Mouse (Mus musculus): ENCODE results near the gene Camta1.

Camta1 gene

GRCm38 (mm10) chr4:150963711-150964110 is 898.0 kb downstream of the Camta1 start:
- no peak for DNase-seq

- DNase-seq: peak; percentile 41 to 48
These were observed 899.4 kb downstream of the Camta1 start for GRCm38 (mm10) chr4:150962231-150962630.

GRCm38 (mm10) chr4:150958536-150958935 is 903.1 kb downstream of the Camta1 start:
- DNase-seq: no peak

GRCm38 (mm10) chr4:150957106-150957458 is 904.6 kb downstream of the Camta1 start:
- no peak for DNase-seq

- peak; percentile 46 to 58 for DNase-seq
These were observed 905.1 kb downstream of the Camta1 start for GRCm38 (mm10) chr4:150956369-150957105.

- DNase-seq: no peak
These were observed 910.7 kb downstream of the Camta1 start for GRCm38 (mm10) chr4:150950972-150951371.

DNA sequence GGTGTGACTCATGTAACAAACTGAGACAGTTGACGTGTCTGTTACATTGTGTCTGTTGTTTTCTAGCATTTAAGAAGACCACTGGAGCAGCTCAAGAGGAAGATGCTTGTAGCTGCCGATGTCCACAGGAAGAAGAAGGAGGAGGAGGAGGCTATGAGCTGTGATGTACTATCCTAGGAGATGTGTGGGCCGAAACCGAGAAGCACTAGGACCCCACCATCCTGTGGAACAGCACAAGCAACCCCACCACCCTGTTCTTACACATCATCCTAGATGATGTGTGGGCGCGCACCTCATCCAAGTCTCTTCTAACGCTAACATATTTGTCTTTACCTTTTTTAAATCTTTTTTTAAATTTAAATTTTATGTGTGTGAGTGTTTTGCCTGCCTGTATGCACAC is 917.0 kb downstream of the Camta1 start:
- no peak for DNase-seq

GRCm38 (mm10) chr4:150939991-150940651 is 921.6 kb downstream of the Camta1 start:
- DNase-seq: no peak

DNA sequence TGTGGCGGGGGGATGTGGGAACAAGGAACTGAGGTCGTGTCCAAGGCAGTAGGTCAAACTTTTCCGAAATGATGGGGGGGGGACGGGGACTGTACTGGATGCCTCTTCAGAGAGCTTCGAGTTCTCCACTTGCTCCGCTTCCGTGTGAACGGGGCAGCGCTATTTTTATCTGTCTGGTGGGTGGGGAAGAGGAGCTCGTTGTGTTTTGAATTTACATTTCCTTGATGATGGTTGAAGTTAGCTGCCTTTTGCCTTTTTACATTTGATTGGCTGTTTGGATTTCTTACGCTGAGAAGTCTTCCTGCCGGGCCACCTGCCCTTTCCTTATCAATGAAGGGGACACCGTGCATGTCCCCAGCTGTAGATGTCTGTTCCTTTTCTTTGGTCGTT is 923.6 kb downstream of the Camta1 start:
- DNase-seq: no peak

- DNase-seq: peak; percentile 65 to 73
These were observed 924.2 kb downstream of the Camta1 start for GRCm38 (mm10) chr4:150937293-150938062.

DNA sequence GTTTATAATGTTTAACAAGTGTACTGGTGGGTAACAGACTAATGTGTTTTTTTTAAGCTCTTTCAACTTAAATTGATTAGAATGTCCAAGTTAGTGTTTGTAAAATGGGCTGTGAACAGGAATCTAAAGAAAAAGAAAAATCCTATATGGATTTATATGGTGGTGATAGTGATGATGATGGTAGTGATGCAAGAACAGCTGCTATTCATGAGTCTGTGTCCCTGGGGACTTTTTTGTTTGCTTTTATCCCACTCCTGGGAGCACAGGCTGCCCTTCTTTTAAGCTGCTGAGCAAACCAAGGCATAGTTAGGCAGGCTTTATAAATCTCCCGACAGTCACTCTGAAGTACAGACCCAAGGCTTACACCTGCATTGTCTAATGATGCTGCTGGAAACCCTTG is 928.2 kb downstream of the Camta1 start:
- no peak for DNase-seq

- no peak for DNase-seq
These were observed 933.9 kb downstream of the Camta1 start for GRCm38 (mm10) chr4:150927789-150928188.

DNA sequence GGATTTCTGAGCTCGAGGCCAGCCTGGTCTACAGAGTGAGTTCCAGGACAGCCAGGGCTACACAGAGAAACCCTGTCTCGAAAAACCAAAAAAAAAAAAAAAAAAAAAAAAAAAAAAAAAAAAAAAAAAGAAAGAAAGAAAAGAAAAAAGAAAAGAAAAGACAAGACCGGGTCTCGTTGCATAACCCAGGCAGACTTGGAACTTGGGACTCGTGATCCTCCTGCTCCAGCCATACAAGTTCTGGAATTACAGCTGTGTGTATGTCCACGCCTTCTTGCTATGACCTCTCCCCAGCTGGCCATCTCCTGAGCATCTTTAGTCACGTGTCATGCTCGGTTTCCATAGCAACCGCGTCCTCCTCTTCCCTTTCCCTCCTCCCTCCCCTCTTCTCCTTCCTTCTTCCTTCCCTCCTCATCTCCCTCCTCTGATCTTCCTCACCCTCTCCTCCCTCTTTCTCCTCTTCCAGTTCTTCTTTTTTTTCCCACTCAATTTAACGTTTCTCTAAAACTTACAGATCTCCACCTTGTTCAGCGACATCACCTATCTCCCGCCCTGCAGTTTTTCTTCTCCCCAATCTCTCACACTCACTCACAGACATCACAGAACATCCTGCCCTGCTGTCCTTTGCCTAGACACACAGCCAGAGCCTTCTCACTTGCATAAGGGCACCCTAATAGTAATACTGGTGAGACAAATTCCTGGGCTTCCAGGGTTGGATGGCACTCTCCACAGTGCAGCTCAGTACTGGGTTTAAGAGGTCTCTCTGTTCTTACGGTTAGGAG is 934.6 kb downstream of the Camta1 start:
- peak; percentile 31 to 33 for DNase-seq

- DNase-seq: peak in 1 of 2 experiments; percentile 30
These were observed 935.8 kb downstream of the Camta1 start for GRCm38 (mm10) chr4:150925923-150926322.

DNA sequence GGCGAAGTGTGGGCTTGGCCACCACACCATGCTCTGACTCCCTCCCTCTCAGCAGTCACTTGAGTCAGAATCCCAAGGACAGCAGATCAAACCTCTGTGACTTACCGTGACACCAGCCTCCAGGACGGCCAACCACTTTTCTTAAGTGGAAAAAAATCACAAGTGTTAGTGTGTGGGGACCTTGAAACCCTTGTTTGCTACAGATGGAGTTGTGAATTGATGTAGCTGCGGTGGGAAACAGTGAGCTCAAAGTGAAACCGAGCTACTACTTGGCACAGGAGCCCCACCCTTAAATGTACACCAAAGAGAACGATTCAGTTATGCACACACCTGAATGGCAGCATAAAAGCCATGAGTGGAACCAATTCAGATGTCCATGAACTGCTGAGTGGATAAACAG is 936.7 kb downstream of the Camta1 start:
- no peak for DNase-seq

DNA sequence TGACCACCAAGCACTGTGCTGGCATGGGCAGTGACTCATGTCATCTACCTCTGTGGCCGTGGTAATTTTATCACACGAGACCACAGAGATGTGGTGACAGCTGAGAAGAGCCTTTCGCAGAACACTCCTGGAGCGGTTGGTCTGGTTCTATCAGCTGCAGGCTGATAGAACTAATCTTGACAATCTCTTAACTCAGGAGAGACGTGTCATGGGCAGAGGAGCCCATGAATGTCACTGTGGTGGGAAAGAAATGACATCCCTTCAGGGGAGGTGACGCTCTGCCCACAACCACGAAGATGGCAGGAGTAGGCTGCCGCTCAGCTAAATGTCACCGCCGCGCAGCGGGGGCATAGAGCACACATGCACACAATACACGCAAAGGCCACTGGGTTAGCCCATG is 937.4 kb downstream of the Camta1 start:
- DNase-seq: no peak

- no peak for DNase-seq
These were observed 940.5 kb downstream of the Camta1 start for GRCm38 (mm10) chr4:150921206-150921605.

DNA sequence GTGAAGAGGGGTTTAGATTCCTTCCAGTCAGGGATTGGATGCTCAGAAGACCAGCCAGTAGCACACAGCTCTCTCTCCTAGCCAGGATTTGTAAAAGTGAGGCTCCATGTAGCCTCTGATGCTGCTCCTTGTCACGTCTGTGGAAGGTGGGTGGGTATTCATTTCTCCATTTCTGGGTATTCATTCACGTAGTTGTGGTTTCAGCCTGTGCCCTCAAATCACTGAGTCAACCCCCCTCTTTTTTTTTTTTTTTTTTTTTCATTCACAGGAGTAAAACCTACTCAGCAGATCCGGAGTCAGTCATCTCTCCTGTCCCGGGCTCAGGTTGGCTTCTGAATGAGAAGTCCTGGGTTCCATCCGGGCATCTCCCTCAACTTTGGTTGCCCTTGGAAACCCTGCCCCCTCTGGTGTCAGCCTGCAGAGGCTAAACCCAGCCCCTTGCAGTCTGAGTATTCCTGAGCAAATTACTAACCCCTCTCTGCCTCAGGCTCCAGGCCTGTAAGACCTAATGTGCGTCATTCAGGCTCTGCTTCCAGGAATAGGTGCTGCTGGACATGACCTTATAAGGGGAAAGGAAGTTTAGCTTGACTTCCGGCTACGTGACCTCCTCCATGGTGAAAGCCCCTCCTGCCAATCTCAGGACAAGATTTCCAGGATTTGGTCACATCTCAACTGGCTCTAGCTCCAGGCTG is 944.2 kb downstream of the Camta1 start:
- no peak for DNase-seq

DNA sequence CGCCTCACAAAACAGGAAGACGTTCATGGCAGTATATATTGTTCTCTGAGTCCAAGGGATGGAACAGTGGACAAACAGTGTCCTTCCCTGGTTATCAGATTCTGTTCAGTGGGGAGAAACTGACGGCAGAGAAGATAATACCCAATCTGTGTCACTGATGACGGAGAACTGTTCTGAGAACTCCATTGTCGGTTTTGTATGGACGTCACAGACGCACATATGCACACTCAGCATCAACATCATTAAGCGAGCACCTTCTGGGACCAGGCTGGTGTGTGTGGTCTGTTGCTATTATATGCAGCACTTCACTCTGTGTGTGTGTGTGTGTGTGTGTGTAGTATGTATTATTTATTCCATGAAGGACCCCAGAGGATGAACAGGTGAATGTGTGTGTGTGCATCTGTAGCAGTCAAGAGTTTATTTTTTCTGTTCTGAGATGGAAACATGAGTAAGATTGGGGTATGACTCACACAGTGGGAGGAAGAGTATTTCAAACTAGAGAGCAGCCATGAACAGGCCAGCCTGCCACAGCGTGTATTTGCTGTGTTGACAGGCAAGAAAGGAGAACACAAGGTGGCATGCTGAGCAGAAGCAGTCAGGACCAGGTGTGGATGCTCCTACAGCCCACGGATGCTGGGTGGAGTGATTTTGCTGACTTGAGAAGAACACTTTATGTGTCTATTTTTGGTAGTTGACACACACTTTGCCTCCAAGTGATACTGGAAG is 946.3 kb downstream of the Camta1 start:
- no peak for DNase-seq

DNA sequence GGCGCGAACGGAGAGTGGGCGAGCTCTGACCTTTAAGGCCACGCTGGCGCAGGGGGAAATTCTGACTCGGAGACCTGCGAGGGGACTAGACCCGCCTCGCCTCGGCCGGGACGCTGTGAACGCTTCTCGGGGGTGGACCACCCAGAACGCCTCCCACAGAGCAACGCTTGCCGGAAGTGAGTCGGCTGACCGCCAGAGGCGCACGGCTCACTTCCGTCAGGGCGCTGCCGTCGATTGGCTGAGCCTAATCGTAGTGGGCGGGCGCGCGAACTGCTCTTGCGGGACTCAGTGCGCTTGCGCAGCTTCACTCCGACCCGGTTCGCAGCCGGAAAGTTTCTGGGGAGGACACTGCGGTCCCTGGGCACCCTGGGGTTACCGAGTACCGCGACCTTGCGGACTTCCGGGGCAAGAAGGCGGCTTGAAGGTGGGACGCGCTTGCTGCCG is 947.4 kb downstream of the Camta1 start, which contains the start of the genes Park7 and Tnfrsf9:
Gene Park7, minus strand, starts transcription at position 148 of the 444 bp plus-strand sequence.
Gene Tnfrsf9, plus strand, starts transcription at position 273 of the 444 bp plus-strand sequence.
- DNase-seq: peak; percentile 97 to 98

DNA sequence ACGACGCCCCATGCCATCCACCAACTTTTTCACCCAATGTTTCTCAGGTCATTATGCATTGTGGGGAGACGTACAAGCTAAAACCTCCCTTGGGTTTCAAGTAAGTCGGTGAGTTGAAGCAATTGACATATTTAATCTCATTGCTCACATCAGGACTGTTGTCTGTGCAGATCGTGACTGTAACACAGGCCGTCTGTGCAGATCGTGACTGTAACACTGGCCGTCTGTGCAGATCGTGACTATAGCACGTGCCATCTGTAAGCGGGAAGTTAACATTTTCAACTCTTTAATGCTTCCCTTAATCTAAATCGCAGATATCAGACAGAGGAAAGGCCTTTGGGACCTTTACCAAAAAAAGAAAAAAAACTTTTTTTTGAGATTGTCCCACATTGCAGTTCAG is 947.9 kb downstream of the Camta1 start:
- no peak for DNase-seq
